Mouse (Mus musculus) CH12F3 (cell line): ENCODE results near the gene Mtr.
"Not testable (repeated sequence)": the region's sequence is repeated elsewhere in the genome, so short reads cannot be mapped to it uniquely, and the experiment has no call there.

Experiments
- in situ Hi-C: fragments of 300-500 bp; cut with MboI; formaldehyde crosslinking; loops from 2 replicates; pipeline ENCODE4 v1.14.3; 2020; ENCODE audit warnings: low sequenced_read_pairs

The Mtr gene

DNA sequence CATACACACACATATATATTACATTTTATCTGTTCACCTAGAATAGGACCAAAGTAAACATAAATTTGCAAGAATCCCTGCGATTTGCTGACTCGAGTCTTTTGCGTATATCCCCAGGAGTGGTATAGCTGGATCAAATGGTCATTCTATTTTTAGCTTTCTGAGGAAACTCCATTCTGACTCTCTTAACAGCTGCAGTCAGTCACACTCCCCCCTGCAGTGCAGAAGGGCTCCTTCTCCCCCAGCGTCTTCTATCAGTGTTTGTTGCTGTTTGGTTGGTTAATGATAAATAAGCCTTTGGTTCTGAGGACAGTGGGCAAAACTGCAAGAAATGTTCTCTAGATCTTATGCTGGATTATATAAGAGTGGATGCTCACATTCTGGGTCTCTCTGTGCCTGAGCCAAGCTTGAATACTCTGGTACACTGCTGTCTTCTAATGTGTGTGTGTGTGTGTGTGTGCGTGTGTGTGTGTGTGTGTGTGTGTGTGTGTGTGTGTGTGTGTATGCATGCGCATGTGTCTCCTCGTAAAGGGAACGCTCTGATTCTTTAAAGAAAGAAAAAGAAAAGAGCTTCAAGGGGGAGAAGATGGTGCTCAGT is 92.4 kb downstream of the Mtr start:
- in situ Hi-C loops = no loop called here

DNA sequence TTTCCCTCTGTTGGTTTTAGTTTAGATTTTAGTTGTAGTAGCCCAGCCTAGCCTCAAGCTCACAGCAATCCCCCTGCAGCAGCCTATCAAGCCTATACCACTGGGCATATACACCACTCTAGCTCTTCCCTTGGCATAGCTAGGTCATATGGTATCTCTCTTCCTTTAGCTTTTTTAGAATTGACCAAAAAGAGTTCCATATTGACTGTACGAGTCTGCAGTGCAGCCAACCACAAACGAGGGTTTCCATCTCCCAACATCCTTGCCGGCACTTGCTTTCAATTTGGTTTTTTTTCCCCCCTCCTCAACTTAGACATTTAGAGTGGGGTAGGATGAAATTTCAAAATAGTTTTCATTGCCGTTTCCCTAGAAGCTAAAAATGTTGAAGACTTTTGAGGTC is 95.5 kb downstream of the Mtr start:
- in situ Hi-C loops = no loop called here

DNA sequence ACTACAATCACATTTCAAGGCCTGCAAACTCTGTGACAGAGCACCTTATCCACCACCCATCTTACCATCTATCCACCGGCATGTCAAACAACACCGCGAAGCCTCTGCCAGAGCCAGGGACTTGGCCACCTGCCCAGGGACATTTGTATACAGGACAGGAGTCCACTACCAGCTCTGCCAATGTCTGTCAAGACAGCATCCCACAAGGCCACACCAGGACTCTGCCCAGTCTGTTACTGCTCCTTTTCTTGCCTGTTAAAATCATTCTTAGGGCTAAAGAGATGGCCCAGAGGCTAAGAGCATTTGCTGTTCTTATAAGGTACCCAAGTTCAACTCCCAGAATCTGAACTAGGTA is 97.8 kb downstream of the Mtr start:
- in situ Hi-C loops = no loop called here

DNA sequence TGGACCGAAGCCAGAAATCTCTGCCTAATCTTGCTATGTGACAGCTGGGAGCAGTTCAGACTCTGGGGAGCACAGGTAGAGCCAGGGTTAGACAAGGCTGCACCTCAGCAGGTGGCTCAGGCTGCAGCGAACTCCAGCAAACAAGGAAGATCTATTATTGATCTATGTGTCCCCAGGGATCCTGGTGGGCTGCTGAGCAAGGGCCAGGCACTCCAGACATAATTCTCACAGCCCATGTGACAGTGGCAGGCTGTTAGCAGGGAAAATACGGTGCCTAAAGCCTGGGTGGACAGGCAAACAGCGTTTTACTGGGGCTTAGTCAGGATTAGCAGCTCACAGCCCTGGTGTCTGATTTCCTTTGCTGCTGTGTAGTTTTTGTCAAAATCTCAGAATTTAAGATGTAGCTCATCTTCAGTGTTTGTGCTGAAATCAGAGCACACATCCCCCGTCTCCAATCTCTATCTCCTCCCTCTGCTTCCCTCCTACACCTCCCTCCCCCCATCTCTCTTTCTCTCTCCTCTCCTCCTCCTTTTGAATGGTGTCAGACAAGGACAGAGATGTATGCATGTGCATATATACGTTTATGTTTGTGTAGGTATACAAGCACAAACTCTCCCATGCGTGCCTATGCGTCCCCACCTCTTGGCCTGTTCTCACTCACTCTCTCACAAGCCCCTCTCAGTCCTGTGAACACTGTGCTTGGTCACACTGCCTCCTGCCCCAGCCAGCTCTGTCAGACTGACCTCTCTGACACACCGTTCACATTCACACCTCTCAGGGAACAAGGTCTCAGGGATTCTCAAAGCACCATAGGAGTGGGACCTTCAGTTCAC is 98.4 kb downstream of the Mtr start:
- in situ Hi-C loops = no loop called here

DNA sequence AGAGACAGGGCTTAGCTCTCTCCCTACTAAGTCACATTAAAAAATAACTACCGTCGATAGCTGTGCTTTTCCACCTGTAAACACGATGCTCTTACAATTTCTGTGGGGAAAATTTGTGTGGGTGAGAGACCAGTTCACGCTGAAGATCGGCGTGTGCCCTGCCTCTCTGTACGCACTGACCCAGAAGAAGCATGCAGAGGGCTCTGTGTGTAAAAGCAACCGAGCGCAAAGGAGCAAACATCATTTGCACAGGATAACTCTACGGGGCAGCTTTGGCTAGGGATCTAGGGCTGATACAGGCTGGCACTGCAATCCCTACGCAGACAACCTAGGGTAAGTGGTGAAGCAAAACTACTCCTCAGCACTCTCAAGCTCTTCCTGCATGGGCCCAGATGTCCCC is 104.0 kb downstream of the Mtr start:
- in situ Hi-C loops = no loop called here

DNA sequence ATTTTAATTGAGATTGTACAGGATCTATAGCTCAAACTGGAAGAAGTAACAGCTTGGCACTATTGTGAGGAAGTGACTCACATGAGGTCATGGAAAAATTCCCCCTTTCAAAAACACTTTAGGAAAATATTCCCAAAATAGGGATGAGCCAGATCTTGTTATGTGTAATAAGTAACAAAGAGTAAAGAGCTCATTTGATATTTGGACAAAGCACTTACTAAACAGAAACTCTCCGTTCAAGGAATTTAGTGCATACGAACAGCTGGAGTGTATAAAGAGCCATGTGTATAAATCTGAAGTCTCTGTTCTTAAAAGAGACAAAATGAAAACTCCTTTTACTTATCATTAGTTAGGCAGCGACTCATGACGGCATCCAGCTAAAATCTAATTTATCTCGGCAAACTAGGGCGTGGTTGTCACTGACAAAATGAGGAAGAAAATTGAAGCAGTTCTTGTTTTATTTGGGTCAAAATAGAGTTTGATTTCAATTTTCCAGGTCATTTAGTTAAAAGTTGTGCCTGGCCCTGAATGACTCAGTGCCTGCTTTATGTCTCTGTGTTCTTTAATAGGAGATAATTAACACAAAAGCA is 110.9 kb downstream of the Mtr start:
- in situ Hi-C loops = no loop called here

DNA sequence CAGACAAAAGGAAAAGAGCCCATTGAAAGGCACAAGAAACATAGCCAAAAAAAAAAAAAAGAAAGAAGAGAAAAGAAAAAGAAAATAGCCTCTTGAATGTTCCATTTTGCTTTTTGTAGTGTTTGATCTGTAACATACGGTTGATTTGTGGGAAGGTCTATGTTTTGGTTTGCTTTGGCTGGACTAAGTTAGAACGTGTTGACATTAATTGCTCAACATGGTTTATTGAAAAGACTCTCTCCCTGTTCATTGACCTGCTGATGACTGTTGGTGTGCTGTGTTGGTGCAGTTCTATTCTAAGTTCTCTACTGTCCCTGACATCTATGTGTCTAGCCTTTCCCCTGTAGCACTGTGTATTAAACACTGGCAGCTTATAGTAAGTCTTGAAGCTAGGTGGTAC is 111.5 kb downstream of the Mtr start:
- in situ Hi-C loops = no loop called here

DNA sequence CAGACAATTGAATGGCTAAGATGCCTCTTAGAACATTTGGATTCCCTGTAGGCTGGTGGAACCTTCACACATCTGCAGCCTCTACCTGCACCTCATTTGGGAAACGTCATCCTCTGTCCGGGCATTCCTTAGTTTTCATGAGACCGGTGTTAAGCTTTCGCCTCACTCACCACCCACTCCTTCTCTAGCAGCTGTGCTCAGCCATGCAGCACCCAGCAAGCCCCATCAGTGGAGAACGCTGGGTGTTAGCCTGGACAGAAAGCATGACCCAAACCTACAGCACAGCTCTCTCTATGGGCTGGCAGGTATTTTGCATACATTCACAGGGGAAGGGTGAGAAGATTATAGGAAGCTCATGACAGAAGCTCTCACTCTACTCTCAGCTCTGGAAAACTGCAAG is 114.6 kb downstream of the Mtr start:
- in situ Hi-C loops = no loop called here

DNA sequence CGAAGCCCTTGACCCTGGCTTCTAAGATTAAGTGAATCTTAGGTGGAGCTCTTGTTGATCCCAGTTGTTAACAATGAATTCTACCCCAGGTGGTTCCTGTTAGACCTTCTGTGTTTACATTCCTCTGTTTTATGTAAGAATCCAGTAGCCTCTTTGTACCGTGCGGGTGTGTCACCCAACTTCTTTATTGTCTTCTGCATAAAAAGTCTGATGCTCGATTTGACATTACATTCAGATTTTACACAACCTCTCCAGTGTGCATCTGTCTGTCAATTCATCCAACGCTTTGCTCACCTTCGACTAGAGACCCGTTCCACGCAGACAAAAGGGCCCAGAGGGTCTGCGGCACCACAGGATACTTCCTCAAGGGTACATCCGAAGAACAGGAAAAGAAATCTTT is 121.5 kb downstream of the Mtr start:
- in situ Hi-C loops = not testable (repeated sequence)

DNA sequence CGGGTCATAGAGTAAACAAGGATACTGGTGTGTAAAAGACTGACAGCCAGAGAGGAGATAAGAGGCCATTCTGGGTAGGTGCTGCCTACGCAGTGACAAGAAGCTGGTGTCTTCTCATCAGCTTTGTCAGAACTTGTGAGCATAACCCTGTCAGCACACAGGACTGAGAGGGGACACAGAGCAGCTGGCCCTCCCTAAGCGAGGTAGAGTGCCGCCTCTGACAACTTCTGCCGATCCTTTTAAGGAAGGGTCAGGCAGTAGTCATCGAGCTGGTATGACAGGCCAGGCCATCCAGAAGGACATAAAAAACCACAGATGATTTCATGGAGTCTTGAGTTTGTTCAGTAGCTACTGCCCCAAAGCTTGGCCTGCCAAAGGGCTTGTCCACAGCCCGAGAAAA is 124.4 kb downstream of the Mtr start:
- in situ Hi-C loops = no loop called here
